Mouse (Mus musculus) limb, embryonic 15.5 days (tissue): ENCODE results near the gene Dchs1. TPM values are rescaled to one million over a fixed set of nuclear protein-coding genes. Genes with fewer than 3 reads are reported as not detected.
A peak's percentile ranks its signal among the peaks of the same experiment; 100 is the strongest.

ENCODE experiments used
- ATAC-seq: fragments of 200-750 bp; cut with Nextera tagmentation; 2 replicates; pipeline ENCODE4 v1.8.0; 2017; ENCODE audit warnings: low read depth, moderate TSS enrichment; ENCODE audit not compliant: insufficient number of reproducible peaks, low FRiP score, low TSS enrichment
- H3K27ac ChIP-seq: fragments of 300-500 bp; sonication (generic); 2 replicates; pipeline ENCODE4 v1.5.1; 2015; ENCODE audit warnings: moderate library complexity, mild to moderate bottlenecking, inconsistent platforms
- H3K27me3 ChIP-seq: fragments of 300-500 bp; sonication (generic); 2 replicates; pipeline ENCODE4 v1.6.1; 2015; ENCODE audit warnings: inconsistent platforms
- H3K36me3 ChIP-seq: fragments of 300-500 bp; sonication (generic); 2 replicates; pipeline ENCODE4 v1.6.1; 2015; ENCODE audit warnings: inconsistent platforms
- H3K4me1 ChIP-seq: fragments of 300-500 bp; sonication (generic); 2 replicates; pipeline ENCODE4 v1.6.1; 2015; ENCODE audit warnings: inconsistent platforms
- H3K4me2 ChIP-seq: fragments of 300-500 bp; sonication (generic); 2 replicates; pipeline ENCODE4 v1.6.1; 2015; ENCODE audit warnings: mild to moderate bottlenecking, inconsistent platforms
- H3K4me3 ChIP-seq: fragments of 300-500 bp; sonication (generic); 2 replicates; pipeline ENCODE4 v1.5.1; 2015; ENCODE audit warnings: mild to moderate bottlenecking, inconsistent platforms
- H3K9ac ChIP-seq: fragments of 300-500 bp; sonication (generic); 2 replicates; pipeline ENCODE4 v1.6.1; 2015; ENCODE audit warnings: inconsistent platforms
- H3K9me3 ChIP-seq: fragments of 300-500 bp; sonication (generic); 2 replicates; pipeline ENCODE4 v1.6.1; 2016; ENCODE audit warnings: inconsistent platforms
- WGBS: fragments of 180-500 bp; shearing (Covaris S2); methylation state at CpG from one replicate; pipeline ENCODE4 v1.1.7; 2015; 5-methylcytosine and 5-hydroxymethylcytosine counted together
- polyA plus RNA-seq: library from polyadenylated mRNA; unstranded; fragments of >200 nt; fragmentation: Nextera tagmentation; extraction: Ambion mirVana; gene quantifications from 2 replicates; pipeline ENCODE4 v1.2.1, GENCODE M21; 2015

Dchs1 gene
- polyA plus RNA-seq, 1 experiment from 2014 or later = 16.2 TPM

GRCm38 (mm10) chr7:105726144-105726979, 61.1 kb downstream of the Dchs1 start:
- Histone ChIP-seq H3K27me3 (no peaks in the 10 kb centered on the region), H3K9ac (no peak overlapping the region)

GRCm38 (mm10) chr7:105721916-105722315, 65.5 kb downstream of the Dchs1 start:
- Histone ChIP-seq H3K4me1 (peaks cover 3% of the 10 kb centered on the region; the same call in 1 of the 2 replicates), H3K4me2 (no peak overlapping the region), H3K27me3 (no peaks in the 10 kb centered on the region), H3K27ac (no peak overlapping the region), H3K9me3 (no peaks in the 10 kb centered on the region), H3K9ac (no peak overlapping the region), H3K4me3 (no peak overlapping the region), H3K36me3 (no peaks in the 10 kb centered on the region)
- no peak for ATAC-seq
- 71% methylated on average over 2 of the region's 2 CpGs for WGBS

More at GRCm38 (mm10) chr7:105726144-105726979, 61.1 kb downstream of the Dchs1 start:
- Histone ChIP-seq H3K4me2 (no peak overlapping the region), H3K27ac (no peak overlapping the region), H3K36me3 (peaks cover 15% of the 10 kb centered on the region), H3K9me3 (no peaks in the 10 kb centered on the region), H3K4me3 (no peak overlapping the region), H3K4me1 (peaks cover 3% of the 10 kb centered on the region; the same call in 1 of the 2 replicates)
- 0 out of 2 replicates have a peak, but pooled peaks have one; percentile 30 for ATAC-seq
- WGBS = 83% methylated on average over 4 of the region's 4 CpGs

DNA sequence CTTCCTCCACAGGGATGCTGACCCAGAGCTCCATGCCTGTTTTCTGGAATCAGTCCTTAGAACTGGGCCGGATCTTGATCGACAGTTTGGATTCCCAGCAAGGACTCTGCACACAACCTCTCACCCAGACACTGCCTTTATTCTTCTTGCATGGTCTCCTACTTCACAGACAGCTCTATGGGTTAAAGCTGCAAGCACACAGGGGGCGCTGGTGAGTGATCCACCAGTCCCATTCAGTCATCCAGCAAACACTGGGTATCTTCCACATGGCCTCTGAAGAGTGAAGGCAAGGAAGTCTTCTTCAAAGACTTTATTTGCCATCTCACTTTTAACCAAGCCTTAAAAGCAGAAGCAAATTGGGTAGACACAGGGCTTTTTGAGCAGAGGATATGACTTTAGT, 72.1 kb downstream of the Dchs1 start:
- Histone ChIP-seq H3K27me3 (no peaks in the 10 kb centered on the region), H3K4me2 (no peak overlapping the region), H3K9ac (no peak overlapping the region), H3K4me1 (no peaks in the 10 kb centered on the region), H3K36me3 (no peaks in the 10 kb centered on the region), H3K27ac (no peak overlapping the region), H3K4me3 (no peak overlapping the region), H3K9me3 (no peaks in the 10 kb centered on the region)
- WGBS = 61% methylated on average over 3 of the region's 3 CpGs
- ATAC-seq = no peak

DNA sequence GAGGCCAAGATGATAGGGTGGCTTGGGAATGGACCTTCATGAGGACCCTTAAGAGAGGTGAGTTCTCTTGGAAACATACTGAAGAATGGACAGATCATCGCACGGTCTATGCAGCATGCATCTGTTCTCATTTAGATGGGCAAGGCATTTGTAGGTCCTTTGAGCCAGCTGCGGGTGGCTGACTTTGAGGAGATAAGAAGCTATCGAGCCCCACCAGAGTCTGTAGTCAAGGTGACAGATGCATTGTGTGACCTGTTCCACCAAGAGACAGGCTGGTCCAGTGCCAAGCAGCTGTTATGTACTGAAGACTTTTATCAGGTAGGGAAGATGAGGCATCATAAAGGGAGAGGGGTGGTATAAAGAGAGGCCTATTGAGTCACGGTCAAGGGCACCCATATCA, 78.7 kb downstream of the Dchs1 start:
- WGBS = 89% methylated on average over 5 of the region's 5 CpGs
- Histone ChIP-seq H3K4me1 (no peaks in the 10 kb centered on the region), H3K4me2 (no peak overlapping the region), H3K9ac (no peak overlapping the region), H3K4me3 (no peak overlapping the region), H3K36me3 (no peaks in the 10 kb centered on the region), H3K27me3 (no peaks in the 10 kb centered on the region), H3K27ac (no peak overlapping the region), H3K9me3 (no peaks in the 10 kb centered on the region)
- no peak for ATAC-seq

DNA sequence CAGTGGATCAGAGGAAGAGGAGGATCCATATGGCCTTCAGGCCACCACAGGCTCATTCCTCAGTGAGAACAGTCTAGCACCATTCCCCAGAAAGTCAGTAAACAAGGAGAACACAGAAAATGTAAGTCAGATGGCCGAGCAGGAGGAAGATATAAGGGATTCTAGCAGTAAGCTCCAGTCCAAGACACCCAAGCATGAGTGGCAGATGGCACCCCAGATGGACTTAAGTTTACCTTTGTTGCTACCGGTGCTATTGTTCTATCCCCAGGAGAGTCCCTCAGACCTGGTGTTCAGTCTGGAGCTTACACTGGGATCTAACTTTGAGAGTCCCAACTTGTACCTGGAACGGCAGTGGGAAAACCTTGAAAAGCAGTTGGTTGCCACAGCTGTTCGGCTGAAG, 83.6 kb downstream of the Dchs1 start:
- H3K4me2 ChIP-seq = no peak overlapping the region
- H3K36me3 ChIP-seq = no peaks in the 10 kb centered on the region
- H3K4me1 ChIP-seq = no peaks in the 10 kb centered on the region
- H3K27me3 ChIP-seq = no peaks in the 10 kb centered on the region
- H3K27ac ChIP-seq = no peak overlapping the region
- no peak overlapping the region for H3K4me3 ChIP-seq
- no peaks in the 10 kb centered on the region for H3K9me3 ChIP-seq
- H3K9ac ChIP-seq = no peak overlapping the region
- 85% methylated on average over 4 of the region's 4 CpGs for WGBS
- no peak for ATAC-seq

GRCm38 (mm10) chr7:105703184-105703583, 84.3 kb downstream of the Dchs1 start:
- H3K4me1 ChIP-seq = no peaks in the 10 kb centered on the region
- no peak overlapping the region for H3K9ac ChIP-seq
- H3K27me3 ChIP-seq = no peaks in the 10 kb centered on the region
- H3K36me3 ChIP-seq = no peaks in the 10 kb centered on the region
- no peaks in the 10 kb centered on the region for H3K9me3 ChIP-seq
- no peak overlapping the region for H3K4me2 ChIP-seq
- ATAC-seq = no peak
- WGBS = 85% methylated on average over 16 of the region's 16 CpGs
- H3K27ac ChIP-seq = no peak overlapping the region
- H3K4me3 ChIP-seq = no peak overlapping the region

Other genes with a start within 250 kb of the Dchs1 start
- gene Smpd1, start 233.3 kb downstream of the Dchs1 start, polyA plus RNA-seq = 62.6 and 65.0 TPM in 2 replicates
- 37.4 and 38.2 TPM in 2 replicates for gene Apbb1, start 206.0 kb downstream of the Dchs1 start, polyA plus RNA-seq
- 0.53 and 0.99 TPM in 2 replicates for gene Hpx, start 187.5 kb downstream of the Dchs1 start, polyA plus RNA-seq
- gene Trim3, start 154.1 kb downstream of the Dchs1 start, polyA plus RNA-seq = 38.9 and 39.7 TPM in 2 replicates
- 185 and 190 TPM in 2 replicates for gene Timm10b, start 147.6 kb downstream of the Dchs1 start, polyA plus RNA-seq
- gene Arfip2, start 147.2 kb downstream of the Dchs1 start, polyA plus RNA-seq = 95.8 and 97.8 TPM in 2 replicates
- 30.4 and 34.7 TPM in 2 replicates for gene Gm45799, start 147.1 kb downstream of the Dchs1 start, polyA plus RNA-seq
- gene Dnhd1, start 136.8 kb downstream of the Dchs1 start, polyA plus RNA-seq = 0.88 and 1.4 TPM in 2 replicates
- gene Ilk, start 51.1 kb downstream of the Dchs1 start, polyA plus RNA-seq = 327 and 418 TPM in 2 replicates
- 36.4 and 41.8 TPM in 2 replicates for gene Rrp8, start 50.3 kb downstream of the Dchs1 start, polyA plus RNA-seq
- 80.1 and 104 TPM in 2 replicates for gene Taf10, start 43.3 kb downstream of the Dchs1 start, polyA plus RNA-seq
- gene Tpp1, start 35.4 kb downstream of the Dchs1 start, polyA plus RNA-seq = 74.3 and 75.9 TPM in 2 replicates
- 329 and 341 TPM in 2 replicates for gene Mrpl17, start 23.4 kb upstream of the Dchs1 start, polyA plus RNA-seq
- 0.89 and 1.6 TPM in 2 replicates for gene Gm4070, start 166.3 kb upstream of the Dchs1 start, polyA plus RNA-seq